Mouse (Mus musculus) retina, adult 2 months (tissue): Measurements from ENCODE around the gene Tmed6.
A peak's percentile ranks its signal among the peaks of the same experiment; 100 is the strongest.
"Not testable (repeated sequence)": the region's sequence is repeated elsewhere in the genome, so short reads cannot be mapped to it uniquely, and the experiment has no call there.

Experiments used
- DNase-seq: peaks from one replicate; pipeline ENCODE4 v3.0.0-alpha.2; 2012; ENCODE audit warnings: low read depth, low spot score

Gene Tmed6

DNA sequence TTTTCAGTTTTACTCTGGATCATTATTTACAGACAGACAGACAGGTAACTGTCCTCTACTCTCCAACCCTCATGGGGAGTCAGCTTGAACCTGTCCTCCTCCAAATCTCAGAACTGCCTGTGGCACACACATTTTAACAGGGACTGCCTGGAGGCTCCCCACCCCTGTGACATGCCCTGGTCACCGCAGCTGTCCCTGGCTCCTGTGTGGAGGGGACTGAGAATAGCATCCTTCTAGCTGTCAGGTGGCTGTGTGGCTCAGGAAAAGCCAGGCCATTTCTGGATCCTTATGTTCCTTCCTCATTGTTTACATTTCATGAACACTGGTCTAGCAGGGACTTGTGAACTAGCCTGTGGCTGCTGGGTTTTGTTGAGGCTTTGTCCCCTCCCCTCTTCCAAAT is 8.7 kb upstream of the Tmed6 start:
- no peak for DNase-seq

DNA sequence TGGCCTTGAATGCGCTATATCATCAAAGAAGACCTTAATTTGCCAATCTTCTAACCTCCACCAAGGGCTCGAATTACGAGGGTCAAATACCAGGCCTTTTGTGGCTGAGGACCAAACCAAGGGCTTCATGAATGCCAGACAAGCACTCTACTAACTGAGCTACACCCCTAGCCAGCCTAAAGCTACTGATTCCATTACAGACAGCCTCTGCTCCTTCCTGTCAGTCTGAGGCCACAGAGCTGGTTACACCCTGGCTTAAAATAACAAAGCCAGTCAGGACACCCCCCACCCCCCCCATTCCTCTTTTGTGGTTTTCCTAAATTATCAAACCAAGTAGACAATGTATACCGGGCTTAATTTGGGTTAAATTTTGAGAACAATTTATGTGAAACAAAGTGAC is 8.3 kb upstream of the Tmed6 start:
- no peak for DNase-seq

DNA sequence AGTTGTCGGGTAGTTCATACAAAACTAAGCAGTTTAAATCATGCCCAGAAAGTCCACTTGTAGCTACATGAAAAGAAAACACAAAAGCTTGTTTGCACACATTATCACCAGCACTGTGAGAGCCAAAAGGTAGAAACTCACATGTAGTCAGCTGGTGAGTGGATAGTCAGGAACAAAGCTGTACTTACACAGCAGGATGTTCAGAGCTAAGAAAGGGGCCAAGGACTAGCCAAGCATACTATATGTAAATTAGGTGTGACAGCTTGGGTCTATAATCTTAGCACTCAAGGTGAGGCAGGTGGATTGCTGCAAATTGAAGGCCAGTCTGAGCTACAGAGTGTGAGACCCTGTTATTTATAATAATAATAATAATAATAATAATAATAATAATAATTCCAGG is 2.8 kb downstream of the Tmed6 start:
- no peak for DNase-seq

DNA sequence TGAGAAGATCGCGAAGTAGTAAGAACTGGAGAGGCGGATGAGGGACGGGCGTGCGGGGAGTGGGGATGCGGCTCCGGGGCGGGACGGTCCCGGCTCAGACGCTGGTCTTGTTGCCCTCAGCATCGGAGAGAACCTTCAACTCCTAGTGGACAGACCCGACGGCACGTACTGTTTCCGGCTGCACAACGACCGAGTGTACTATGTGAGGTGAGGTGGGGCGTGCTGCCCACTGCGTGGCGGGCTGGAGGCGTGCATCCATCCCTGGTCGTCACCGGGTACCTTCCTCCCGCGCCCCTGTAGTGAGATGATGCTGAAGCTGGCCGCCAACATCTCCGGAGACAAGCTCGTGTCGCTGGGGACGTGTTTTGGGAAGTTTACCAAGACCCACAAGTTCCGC is 8.5 kb downstream of the Tmed6 start:
- no peak for DNase-seq

DNA sequence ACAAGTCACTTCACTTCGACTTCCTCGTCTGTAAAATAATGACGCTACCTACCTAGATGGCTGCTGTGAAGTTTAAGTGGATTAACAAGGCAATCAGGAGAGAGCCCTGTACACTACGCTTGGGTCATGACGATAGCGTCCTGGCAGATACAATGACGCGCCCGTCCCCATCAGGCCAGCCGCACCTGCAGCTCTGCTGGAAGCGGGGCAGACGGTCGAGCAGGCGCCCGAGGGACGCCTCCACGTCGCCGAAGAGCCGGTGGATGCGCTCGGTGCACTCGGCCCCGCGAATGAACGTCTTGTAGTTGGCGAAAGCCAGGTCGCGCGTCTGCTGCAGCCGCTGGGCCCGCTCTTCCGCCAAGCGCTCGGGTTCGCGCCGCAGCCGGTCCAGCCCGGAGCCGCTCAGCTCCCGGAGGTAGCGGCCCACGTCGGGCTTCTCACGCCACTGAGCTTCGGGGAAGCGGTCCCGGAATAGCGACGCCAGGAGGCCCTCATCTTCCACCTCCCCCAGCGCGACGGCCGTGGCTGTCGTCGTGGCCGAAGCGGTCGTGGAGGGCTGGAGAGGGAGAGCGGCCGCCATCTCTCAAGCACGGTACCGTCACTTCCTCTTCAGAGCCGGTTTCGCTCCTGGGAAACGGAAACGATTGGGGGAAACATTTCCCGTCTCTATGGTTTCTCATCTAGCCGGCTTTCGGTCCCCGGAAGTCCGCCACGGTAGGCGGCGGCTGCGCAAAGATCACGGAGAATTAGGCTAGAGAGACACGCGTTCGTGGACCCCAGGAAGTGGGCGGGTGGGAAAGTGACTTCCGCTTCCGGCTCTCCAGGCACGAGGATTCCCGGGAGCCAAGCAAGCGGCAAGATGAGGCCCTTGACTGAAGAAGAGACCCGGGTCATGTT is 9.1 kb downstream of the Tmed6 start, which contains the start of the genes Cog8 and Nip7:
Gene Cog8 (minus strand): TSS at position 614 of the 897 bp plus-strand sequence.
Gene Nip7 (plus strand): TSS at position 802 of the 897 bp plus-strand sequence.
- DNase-seq: peak; percentile 96

DNA sequence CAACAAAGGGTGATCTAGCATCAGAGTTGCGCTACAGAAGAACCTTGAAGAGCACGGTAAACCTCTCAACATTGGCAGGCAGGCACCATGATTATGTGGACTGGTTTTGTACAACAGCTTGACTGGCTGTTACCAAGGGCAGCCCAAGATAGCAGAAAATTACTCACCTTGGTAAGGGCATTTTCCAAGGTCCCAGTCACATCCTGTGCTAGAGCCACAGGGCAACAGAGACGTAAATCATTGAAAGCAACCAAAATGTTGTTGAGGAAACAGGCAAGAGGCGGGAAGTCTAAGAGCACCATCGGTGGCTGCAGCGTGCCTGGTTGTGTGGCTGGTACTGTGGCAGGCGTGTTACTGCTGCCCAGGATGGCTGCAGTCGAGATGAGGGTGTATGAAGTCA is 13.4 kb downstream of the Tmed6 start:
- no peak for DNase-seq

DNA sequence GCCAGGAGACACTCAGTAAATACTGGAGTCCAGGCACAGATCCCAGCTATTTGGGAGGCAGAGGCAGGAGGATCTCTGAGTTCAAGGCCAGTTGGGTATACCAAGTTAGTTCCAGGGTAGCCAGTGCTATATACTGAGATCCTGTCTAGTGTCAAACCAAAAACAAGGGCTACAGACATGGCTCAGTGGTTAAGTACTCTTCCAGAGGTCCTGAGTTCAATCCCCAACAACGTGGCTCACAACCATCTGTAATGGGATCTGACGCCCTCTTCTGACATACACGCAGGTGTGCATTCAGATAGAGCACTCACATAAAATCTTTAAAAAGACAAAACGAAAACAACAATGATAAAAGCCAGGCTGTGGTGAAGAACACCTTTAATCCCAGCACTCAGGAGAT is 16.0 kb downstream of the Tmed6 start:
- DNase-seq: no peak

DNA sequence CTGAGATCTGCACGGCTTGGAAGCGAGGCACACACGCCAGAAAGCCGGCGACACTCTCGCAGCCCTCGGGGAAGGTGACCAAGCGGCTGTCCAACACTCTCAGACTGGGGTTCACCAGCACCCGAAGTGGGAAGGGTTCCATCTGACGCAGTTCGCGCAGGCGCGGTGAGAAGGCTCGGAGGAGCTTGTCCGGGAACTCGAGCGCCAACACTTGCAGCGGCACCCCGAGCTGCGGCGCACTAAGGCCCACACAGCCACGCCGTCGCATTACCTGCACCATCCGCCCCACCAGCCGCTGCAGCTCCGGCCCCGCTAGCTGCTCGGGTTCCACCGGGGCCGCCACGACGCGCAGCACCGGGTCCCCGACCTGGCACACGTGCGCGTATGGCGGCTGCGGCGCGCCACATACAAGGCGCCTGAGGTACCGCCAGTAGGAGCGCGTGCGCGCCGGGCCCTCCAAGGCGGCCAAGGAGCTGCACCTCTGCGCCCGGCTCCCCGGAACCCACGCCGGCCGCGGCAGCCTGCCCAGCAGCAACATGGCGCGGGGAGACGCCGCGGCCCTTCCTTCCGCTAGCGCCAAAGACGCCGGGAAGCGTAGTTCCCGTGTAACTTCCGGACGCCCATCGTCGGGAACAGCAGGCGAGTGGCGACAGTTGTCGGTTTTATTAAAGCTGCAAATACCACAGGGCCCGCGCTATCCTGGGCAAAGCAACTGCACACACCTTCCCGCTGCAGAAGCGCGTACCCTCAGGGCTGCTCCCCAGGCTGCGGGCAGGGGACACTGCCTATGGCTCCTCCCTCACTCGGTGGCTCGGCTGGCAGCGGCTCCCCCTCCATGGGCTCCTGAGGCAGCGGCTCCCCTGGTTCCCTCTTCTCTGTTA is 17.1 kb downstream of the Tmed6 start, which contains the start of gene Pdf:
Gene Pdf (minus strand): TSS at position 554 of the 881 bp plus-strand sequence.
- peak; percentile 48 for DNase-seq

DNA sequence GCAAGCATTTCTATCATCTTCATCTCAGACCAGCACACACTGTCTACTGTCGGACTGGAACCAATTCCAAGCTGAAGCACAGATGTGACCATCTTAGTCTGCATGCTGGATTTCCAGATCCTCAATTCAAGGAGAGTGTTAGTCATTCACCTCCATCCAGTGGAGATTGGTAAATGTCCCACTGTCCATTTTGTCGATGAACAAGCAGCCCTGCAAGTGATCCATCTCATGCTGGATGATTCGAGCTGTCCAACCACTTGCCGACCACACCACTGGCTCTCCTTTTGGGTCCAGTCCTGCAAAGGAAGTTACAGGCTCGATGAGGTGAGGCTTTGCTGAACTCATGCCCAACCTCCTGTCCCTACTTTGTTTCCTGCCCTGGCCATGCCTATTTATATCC is 18.5 kb downstream of the Tmed6 start:
- no peak for DNase-seq

DNA sequence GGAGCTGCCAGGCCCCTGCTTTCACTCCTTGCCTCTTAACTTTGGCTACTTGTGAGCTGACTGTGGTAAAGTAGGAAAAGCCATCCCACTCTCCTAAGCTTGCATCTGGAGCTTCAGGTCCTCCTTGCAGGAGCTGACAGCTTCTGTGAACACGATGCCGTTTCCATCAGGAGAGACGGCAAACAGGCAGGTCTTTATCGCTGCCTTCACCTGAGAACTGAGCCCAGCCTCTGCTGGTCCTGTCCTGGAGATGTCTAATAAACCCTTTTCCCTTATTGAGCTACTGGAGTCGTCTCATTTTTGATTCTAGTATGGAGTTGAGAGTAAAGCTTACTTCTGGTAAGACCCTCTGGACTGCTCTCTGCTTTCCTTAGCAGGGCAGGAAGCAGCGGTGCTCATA is 20.0 kb downstream of the Tmed6 start:
- no peak for DNase-seq

DNA sequence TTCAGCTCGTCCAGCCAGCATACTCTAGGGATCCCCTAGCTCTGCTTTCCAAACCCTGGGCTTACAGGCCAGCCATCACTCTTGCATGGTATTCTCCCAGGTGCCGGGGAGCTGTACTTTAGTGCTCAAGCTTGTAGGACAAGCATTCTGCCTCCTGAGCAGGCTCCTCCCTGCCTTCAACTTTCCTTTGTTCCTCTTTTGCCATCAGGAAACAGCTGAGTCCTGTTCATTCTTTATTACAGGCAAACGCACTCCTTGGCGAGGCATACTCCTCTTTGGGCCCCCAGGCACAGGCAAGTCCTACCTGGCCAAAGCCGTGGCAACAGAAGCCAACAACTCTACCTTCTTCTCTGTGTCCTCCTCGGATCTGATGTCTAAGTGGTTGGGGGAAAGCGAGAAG is 24.8 kb downstream of the Tmed6 start:
- DNase-seq: no peak

DNA sequence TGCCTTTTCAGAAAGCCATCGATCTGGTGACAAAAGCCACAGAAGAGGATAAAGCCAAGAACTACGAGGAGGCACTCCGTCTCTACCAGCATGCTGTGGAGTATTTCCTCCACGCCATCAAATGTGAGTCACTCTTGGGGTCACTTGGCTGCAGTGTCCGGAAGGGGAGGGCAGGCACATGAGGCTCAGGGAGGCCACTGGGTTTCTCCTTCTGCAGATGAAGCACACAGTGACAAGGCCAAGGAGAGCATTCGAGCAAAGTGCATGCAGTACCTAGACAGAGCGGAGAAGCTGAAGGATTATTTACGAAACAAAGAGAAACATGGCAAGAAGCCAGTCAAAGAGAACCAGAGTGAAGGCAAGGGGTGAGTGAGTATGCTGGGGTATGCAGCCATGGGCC is 28.8 kb downstream of the Tmed6 start:
- DNase-seq: no peak

DNA sequence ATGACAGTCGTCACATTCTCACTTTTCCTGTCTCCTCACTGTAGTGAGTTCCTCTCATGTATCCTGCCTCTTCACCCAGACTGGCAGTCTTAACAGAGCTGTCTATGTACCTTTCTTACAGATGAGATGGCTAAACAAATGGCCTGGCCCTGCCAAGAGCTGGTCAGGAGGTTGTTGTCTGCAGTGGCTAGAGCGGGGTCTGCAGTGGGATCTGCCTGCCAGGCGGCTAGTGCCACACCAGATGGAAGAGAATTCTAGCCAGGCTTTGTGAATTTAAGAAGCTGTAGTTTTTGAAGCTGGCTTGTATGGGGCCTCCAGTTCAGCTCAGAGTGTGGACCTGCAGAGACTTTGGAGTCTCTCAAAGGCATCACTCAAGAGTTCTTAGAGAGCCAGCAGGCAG is 29.8 kb downstream of the Tmed6 start:
- DNase-seq: no peak

DNA sequence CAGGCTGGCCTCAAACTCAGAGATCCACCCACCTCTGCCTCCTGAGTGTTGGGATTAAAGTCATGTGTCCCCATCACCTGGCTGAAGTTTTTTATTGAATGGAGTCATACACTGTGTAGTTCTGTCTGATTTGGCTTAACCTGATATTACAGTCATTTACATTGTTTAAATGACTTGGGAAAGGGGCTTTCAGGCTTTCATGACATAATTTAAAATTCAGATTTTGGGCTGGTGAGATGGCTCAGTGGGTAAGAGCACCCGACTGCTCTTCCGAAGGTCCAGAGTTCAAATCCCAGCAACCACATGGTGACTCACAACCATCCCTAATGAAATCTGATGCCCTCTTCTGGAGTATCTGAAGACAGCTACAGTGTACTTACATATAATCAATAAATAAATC is 31.8 kb downstream of the Tmed6 start:
- not testable (repeated sequence) for DNase-seq

DNA sequence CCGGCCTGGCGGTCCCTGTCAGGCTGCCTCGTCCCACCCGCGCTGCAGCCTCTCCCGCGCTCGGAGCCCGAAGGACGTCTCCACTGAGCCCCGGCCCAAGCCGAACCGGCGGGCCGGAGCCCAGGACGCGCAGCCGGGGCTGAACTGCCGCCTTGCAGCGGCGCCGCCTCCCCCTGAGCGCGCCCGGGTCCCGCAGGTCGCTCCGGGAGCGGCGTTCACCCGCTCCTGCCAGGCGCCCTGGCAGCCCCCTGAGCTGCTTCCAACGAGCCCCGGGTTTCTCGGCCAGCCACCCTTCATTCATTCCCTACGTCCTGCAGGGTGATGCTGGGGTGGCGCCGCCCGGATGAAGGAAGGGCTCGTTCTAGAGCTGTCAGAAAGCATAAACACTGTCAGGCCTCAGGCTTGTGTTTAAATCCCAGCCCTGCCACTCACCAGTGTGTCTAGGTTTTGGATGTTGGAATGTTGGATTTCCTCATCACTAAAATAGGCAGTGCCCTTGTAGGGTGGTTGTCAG is 33.8 kb downstream of the Tmed6 start:
- no peak for DNase-seq

DNA sequence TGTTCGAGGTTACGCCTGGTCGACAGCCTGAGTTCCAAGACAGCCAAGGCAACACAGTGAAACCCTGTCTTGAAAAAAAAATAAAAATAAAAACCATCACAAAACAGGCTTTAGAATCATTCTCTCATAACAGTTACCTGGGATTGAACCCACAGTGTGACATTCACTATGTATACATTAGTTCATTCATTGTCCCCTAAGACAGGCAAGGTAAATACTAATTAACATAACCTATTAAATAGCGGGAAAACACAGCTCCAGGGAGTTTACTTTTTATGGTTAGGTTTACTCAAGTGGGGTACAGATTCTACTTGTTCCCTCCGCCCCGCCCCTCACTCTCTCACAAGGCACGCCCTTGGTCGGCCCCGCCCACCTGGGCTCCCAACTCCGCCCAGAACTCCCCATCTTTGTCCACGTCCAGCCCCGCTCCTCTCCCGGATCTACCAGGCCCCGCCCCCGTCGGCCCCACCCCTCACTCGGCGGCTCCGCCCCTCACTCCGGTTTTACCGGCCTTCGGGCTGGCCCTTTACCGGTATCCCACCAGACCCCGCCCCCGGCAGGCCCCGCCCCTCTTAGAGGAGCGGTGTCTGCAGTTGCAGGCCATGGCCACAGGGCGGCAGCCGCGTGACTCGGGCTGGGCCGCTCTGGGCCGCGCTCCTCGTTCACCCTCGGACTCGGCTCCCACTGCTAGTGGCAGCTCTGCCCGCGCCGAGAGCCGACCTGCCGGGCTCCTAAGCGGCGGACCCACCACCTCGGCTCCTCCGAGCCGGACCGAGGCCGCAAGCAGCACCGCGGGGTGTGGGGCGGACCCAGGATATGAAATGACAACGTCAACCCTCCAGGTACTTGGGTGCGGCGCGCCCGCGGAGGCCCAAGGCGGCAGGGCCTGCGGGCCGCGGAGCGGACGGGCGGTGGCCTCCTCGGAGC is 34.5 kb downstream of the Tmed6 start, which contains the start of gene Vps4a:
Gene Vps4a (plus strand): TSS at position 573 of the 927 bp plus-strand sequence.
- DNase-seq: peak; percentile 85

DNA sequence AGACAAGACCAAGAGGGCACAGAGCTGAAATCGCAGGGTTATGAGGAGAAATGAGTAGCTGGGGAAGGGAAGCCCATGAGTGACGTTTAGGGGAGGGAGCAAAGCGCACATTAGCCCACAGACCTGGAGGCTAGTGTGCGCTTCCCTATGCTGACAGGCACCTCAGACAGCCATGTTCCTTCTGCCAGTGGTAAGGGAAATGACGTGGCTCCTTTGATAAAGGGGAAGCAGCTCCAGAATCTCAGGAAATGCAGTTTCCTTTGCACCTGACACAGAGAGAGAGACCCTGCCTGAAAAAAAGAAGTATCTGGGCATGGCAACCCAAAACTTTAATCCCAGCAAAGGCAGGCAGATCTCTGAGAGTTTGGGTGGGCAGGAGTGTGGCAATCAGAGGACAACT is 35.4 kb downstream of the Tmed6 start:
- no peak for DNase-seq

DNA sequence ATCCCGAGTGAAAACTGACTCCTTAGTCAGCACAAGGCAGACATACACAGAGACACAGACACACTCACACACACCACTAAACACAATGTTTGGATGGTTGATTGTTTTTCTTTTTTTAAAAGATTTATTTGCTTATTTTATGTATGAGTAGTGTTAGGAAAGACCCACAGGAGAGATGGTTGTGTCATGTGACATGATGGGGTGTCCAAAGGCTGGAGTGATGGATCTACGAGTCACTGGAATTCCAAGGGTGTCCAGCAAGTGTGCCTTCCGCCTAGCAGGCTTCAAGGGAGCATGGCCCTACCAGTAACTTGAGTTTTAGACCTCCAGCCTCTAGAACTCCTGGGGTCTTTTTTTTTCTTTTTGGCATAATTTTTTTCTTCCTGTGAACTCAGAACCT is 36.1 kb downstream of the Tmed6 start:
- DNase-seq: no peak

DNA sequence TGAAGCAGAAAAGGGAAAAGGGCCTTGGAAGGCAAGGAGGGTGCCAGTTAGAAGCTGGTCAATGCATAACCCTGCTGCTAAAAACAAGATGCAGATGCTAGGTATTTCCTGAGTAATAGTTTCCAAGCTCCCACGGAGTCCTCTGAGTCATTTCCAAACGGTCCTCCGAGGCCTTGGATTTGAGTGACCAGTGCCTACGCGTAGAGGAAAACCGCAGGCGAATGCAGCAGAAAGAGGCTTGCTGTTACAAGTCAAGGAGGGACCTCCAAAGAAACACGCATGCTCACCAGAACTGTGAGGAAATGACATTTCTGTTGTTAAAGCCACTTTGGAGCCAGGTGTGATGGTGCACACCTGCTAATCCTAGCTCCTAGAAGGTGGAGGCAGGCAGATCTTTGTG is 42.0 kb downstream of the Tmed6 start:
- no peak for DNase-seq

DNA sequence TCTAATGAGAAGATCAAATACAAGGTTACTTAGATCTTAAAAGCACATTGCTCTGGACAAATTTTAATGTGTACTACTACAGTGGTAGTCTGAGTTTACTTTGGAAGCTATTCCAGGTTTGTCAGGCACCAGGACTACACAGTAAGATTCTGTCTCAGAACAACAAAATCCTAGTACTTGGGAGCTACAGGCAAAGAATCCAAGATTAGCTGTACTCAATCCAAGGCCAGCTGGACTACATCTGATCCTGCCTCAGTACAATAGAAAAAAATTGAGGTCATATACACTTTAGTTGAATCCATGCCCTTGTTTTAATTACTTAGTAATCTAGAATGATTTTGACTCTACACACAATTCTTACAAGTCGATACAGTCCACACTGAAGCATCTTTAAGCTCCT is 50.5 kb downstream of the Tmed6 start:
- DNase-seq: no peak

DNA sequence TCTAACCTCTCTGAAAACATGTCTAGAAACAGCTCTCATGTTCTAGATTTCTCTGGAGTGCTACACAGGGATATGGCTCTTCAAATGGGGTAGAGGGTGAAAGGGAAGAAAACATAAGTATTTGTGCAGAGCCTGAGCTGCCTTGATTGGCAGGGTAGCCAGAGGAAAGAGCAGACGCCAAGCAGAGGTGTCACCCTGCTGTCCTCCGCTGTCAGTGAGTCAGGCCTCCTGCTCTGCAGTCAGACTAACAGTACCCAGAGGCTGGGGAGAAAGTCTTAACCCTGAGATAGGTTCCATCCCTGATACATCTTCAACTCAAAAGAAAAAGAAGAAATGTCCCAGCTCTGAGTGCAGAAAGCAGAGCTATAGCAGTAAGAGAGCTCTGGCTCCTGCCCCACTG is 52.8 kb downstream of the Tmed6 start:
- DNase-seq: no peak
